Mouse (Mus musculus) stomach, postnatal 0 days (tissue): ENCODE measurements around the gene Rnf207. TPM values are rescaled to one million over a fixed set of nuclear protein-coding genes. Genes with fewer than 3 reads are reported as not detected.

Experiments
- ATAC-seq: fragments of 200-750 bp; cut with Nextera tagmentation; 2 replicates; pipeline ENCODE4 v1.8.0; 2017; ENCODE audit not compliant: low FRiP score, low TSS enrichment
- DNase-seq: peaks from one replicate; pipeline ENCODE4 v3.0.0-alpha.2; 2016; ENCODE audit warnings: low spot score
- H3K27ac ChIP-seq: fragments of 300-500 bp; sonication (generic); replicated peaks from 2 replicates; pipeline ENCODE4 v1.5.1; 2014; ENCODE audit warnings: mild to moderate bottlenecking, control low read depth
- H3K27me3 ChIP-seq: fragments of 300-500 bp; sonication (generic); 2 replicates; pipeline ENCODE4 v1.6.1; 2014; ENCODE audit warnings: low read length; ENCODE audit not compliant: control insufficient read depth, insufficient read depth
- H3K36me3 ChIP-seq: fragments of 300-500 bp; sonication (generic); 2 replicates; pipeline ENCODE4 v1.6.1; 2014; ENCODE audit warnings: low read length, mixed read lengths; ENCODE audit not compliant: control insufficient read depth, insufficient read depth
- H3K4me1 ChIP-seq: fragments of 300-500 bp; sonication (generic); replicated peaks from 2 replicates; pipeline ENCODE4 v1.6.1; 2014; ENCODE audit warnings: antibody characterized with exemption; ENCODE audit not compliant: control insufficient read depth, insufficient read depth
- H3K4me2 ChIP-seq: fragments of 300-500 bp; sonication (generic); replicated peaks from 2 replicates; pipeline ENCODE4 v1.6.1; 2014; ENCODE audit warnings: low read depth, mild to moderate bottlenecking, control low read depth, moderate library complexity
- H3K4me3 ChIP-seq: fragments of 300-500 bp; sonication (generic); 2 replicates; pipeline ENCODE4 v1.5.1; 2014; ENCODE audit warnings: low read depth, low read length, control low read depth
- H3K9ac ChIP-seq: fragments of 300-500 bp; sonication (generic); 2 replicates; pipeline ENCODE4 v1.6.1; 2014; ENCODE audit warnings: mild to moderate bottlenecking, low read length, control low read depth, mixed read lengths
- H3K9me3 ChIP-seq: fragments of 300-500 bp; sonication (generic); 2 replicates; pipeline ENCODE4 v1.6.1; 2016; ENCODE audit warnings: low read length; ENCODE audit not compliant: control insufficient read depth
- CTCF ChIP-seq: IDR thresholded peaks from 2 replicates; pipeline ENCODE4 v1.5.1; 2016; ENCODE audit warnings: antibody characterized with exemption, low read depth, mild to moderate bottlenecking, moderate library complexity
- EP300 ChIP-seq: optimal IDR thresholded peaks from 2 replicates; pipeline ENCODE3; 2016; ENCODE audit warnings: antibody characterized with exemption
- WGBS: fragments of 180-500 bp; shearing (Covaris S2); extraction: QIAGEN DNeasy Blood & Tissue Kit; methylation state at CpG from one replicate; pipeline ENCODE4 v1.1.7; 2014; 5-methylcytosine and 5-hydroxymethylcytosine counted together
- polyA plus RNA-seq: library from polyadenylated mRNA; unstranded; fragments of >200 nt; fragmentation: Nextera tagmentation; extraction: Ambion mirVana; gene quantifications from 2 replicates; pipeline ENCODE4 v1.2.1, GENCODE M21; 2015

Gene Rnf207
- polyA plus RNA-seq, 1 experiment from 2014 or later: 0.46 TPM

- no peak overlapping the region for H3K27ac ChIP-seq
- no peaks in the 10 kb centered on the region; the same call in none of the 2 replicates for H3K4me1 ChIP-seq
- WGBS: 58% methylated on average over 10 of the region's 10 CpGs
- no peak for ATAC-seq
- H3K36me3 ChIP-seq: no peaks in the 10 kb centered on the region
- TF ChIP-seq CTCF: peak; percentile 74
- TF ChIP-seq EP300: no peak
- H3K4me2 ChIP-seq: no peak overlapping the region
- no peak overlapping the region for H3K4me3 ChIP-seq
- DNase-seq: peak; percentile 39
- H3K27me3 ChIP-seq: no peaks in the 10 kb centered on the region; the same call in 1 of the 2 replicates
- H3K9me3 ChIP-seq: no peaks in the 10 kb centered on the region
- H3K9ac ChIP-seq: no peak overlapping the region
These were observed 42.1 kb downstream of the Rnf207 start for GRCm38 (mm10) chr4:152276389-152277347.

DNA sequence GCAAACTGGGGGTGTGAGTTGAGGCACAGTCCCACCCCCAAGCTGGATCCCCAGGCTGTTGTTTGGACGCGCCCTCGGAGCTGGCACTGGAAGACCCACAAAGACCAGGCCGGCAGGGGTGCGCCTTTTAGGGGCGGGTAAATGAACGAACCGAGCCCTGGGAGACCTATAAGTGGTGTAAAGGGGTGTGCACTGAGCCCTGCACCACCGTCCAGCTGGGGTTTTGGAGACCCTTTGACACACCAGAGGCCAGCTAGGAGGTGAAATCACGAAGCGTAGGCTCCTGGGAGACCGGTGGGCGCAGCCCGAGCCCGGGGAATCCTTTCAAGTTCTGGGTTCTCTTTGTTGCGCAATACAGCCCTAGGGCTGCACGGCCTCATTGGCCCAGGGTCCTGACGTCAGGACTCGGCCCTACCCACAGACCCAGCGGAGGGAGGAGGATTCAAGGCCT is 44.1 kb downstream of the Rnf207 start:
- peak; percentile 55 for DNase-seq

DNA sequence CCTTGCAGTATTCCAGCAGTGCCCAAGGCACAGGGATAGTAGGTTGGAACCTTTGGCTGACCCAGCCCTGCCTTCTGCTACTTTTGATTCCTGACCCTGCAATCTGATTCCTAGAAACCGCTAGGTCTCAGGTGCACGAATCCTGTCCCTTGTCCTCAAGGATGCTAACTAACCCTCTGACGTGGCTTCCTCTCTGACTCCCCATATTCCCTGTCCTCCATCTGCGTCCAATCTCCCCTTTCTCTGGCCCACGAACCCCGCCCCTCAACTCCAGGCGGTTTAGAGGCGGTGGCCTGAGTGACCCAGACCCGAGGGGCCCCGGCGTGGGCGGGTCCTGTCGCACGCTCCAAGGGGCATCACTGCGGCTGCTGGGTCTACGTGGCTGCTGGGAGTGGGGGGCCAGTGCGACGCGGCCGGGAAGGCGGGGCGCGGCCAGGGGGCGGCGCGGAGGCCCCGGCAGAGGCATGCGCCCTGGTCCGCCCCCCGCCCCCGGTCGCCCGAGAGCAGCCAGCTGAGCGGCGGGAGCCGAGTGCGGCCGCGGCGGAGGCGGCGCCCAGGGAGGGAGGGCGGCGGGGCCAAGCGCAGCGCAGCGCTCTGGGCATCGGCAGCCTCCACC is 45.1 kb downstream of the Rnf207 start, which contains the start of gene Gpr153:
Gene Gpr153, plus strand, starts transcription at position 612 of the 616 bp plus-strand sequence.
- no peaks in the 10 kb centered on the region for H3K36me3 ChIP-seq
- H3K4me2 ChIP-seq: peak within 1 kb of the TSS; percentile 83
- WGBS: 3% methylated on average over 19 of the region's 48 CpGs
- peak within 1 kb of the TSS; percentile 82 for H3K27ac ChIP-seq
- H3K9ac ChIP-seq: peak within 1 kb of the TSS; percentile 76
- peak; percentile 41 for DNase-seq
- H3K4me3 ChIP-seq: peak within 1 kb of the TSS; percentile 61
- TF ChIP-seq EP300 (no peak), CTCF (no peak)
- ATAC-seq: peak; percentile 59; the same call in 1 of the 2 replicates
- H3K9me3 ChIP-seq: no peaks in the 10 kb centered on the region
- H3K27me3 ChIP-seq: no peaks in the 10 kb centered on the region
- H3K4me1 ChIP-seq: no peaks in the 10 kb centered on the region; the same call in none of the 2 replicates

More for the DNA sequence above, 44.1 kb downstream of the Rnf207 start:
- Histone ChIP-seq H3K27me3 (no peaks in the 10 kb centered on the region), H3K9ac (peak overlapping the region; percentile 76), H3K4me1 (no peaks in the 10 kb centered on the region; the same call in none of the 2 replicates), H3K36me3 (no peaks in the 10 kb centered on the region), H3K27ac (peak overlapping the region; percentile 82), H3K4me3 (peak overlapping the region; percentile 61), H3K4me2 (peak overlapping the region; percentile 83), H3K9me3 (no peaks in the 10 kb centered on the region)
- TF ChIP-seq CTCF: no peak
- TF ChIP-seq EP300: no peak
- WGBS: 6% methylated on average over 20 of the region's 20 CpGs
- peak; percentile 58 for ATAC-seq

- H3K27me3 ChIP-seq: no peaks in the 10 kb centered on the region
- no peak overlapping the region for H3K4me3 ChIP-seq
- no peaks in the 10 kb centered on the region; the same call in none of the 2 replicates for H3K4me1 ChIP-seq
- no peak for TF ChIP-seq EP300
- no peak for TF ChIP-seq CTCF
- H3K36me3 ChIP-seq: no peaks in the 10 kb centered on the region
- H3K4me2 ChIP-seq: no peak overlapping the region; the same call in 1 of the 2 replicates
- peak overlapping the region; percentile 82 for H3K27ac ChIP-seq
- DNase-seq (no peak), ATAC-seq (no peak)
- 38% methylated on average over 3 of the region's 3 CpGs for WGBS
- no peak overlapping the region for H3K9ac ChIP-seq
- no peaks in the 10 kb centered on the region for H3K9me3 ChIP-seq
These were observed 45.6 kb downstream of the Rnf207 start for GRCm38 (mm10) chr4:152273191-152273590.

DNA sequence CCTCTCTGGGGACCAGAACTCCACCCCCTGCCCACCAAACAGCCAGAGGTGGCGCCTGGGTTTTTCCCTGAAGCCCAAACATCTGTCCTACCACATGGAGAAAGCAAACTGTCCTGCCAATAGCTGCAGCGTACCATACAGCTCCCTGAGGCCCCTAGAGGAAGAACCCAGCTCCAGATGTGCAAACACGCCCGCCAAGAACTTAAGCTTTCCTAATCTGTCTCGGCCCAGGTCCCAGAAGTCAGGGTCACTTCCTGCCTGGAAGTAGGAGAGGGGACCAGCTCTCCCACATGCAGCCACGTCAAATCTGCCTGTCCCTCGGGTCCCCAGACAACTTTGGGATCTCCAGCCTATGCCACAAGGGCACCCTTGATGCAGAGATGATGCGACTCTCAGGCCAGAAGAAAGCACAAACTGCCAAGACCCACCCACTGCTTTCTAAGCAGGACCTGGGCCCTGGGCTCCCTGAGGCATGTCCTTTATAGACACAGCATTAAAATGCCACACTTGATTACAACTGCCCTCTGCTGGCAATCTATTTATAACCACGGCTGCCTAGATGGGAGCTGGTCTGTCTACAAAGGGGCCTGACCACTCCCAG is 46.2 kb downstream of the Rnf207 start:
- no peak overlapping the region for H3K9ac ChIP-seq
- 24% methylated on average over 9 of the region's 9 CpGs for WGBS

More for the DNA sequence above, 46.2 kb downstream of the Rnf207 start:
- DNase-seq: peak; percentile 35
- H3K27me3 ChIP-seq: no peaks in the 10 kb centered on the region
- peak overlapping the region; percentile 82 for H3K27ac ChIP-seq
- no peaks in the 10 kb centered on the region; the same call in none of the 2 replicates for H3K4me1 ChIP-seq
- no peaks in the 10 kb centered on the region for H3K9me3 ChIP-seq
- peak; percentile 39; the same call in 1 of the 2 replicates for ATAC-seq
- no peak overlapping the region for H3K4me3 ChIP-seq
- no peaks in the 10 kb centered on the region for H3K36me3 ChIP-seq
- TF ChIP-seq CTCF (peak; percentile 61), EP300 (no peak)
- H3K4me2 ChIP-seq: no peak overlapping the region
